Mouse (Mus musculus): Measurements from ENCODE around the gene Pcid2. TPM values are rescaled to one million over a fixed set of nuclear protein-coding genes. Genes with fewer than 3 reads are reported as not detected.

Gene Pcid2
- total RNA-seq, 2 experiments from 2014 or later = 27.8 to 30.7 TPM

- no peak for TF ChIP-seq CTCF (IDR thresholded peaks at IDR 0.05)
- H3K4me3 ChIP-seq = no peak overlapping the region
- no peak for DNase-seq (ENCODE audit: extremely low spot score in 1 of 2, low spot score in 2 of 2)
- no peak overlapping the region for H3K27ac ChIP-seq
- intact Hi-C loops (cut with DNase I) = no loop called here
These were observed 30.2 kb downstream of the Pcid2 start for GRCm38 (mm10) chr8:13075044-13075443.

DNA sequence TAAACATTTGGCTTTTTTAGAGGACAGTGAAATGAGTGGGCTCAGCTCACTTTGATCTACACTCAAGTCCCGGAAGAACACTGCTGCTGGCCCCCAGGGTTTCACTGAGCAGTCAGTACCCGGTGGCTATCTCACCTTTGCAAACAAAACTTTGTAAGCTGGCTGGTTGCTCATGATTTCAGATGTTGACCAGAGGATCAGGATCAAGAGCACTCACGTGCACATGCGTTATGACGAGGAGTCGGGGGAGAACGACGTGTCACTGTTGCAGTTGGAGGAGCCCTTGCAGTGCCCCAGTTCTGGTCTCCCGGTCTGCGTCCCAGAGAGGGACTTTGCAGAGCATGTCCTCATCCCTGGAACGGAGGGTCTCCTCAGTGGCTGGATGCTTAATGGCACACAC is 32.0 kb downstream of the Pcid2 start:
- Histone ChIP-seq H3K4me3 (no peak overlapping the region), H3K27ac (no peak overlapping the region)
- no peak for TF ChIP-seq CTCF (IDR thresholded peaks at IDR 0.05)
- intact Hi-C loops (cut with DNase I) = no loop called here
- DNase-seq (ENCODE audit: extremely low spot score in 1 of 2, low spot score in 2 of 2) = no peak

GRCm38 (mm10) chr8:13063112-13063511 is 42.1 kb downstream of the Pcid2 start:
- no peak for TF ChIP-seq CTCF (IDR thresholded peaks at IDR 0.05)
- no peak for DNase-seq (ENCODE audit: extremely low spot score in 1 of 2, low spot score in 2 of 2)
- H3K4me3 ChIP-seq = no peak overlapping the region
- intact Hi-C loops (cut with DNase I) = no loop called here
- no peak overlapping the region for H3K27ac ChIP-seq

DNA sequence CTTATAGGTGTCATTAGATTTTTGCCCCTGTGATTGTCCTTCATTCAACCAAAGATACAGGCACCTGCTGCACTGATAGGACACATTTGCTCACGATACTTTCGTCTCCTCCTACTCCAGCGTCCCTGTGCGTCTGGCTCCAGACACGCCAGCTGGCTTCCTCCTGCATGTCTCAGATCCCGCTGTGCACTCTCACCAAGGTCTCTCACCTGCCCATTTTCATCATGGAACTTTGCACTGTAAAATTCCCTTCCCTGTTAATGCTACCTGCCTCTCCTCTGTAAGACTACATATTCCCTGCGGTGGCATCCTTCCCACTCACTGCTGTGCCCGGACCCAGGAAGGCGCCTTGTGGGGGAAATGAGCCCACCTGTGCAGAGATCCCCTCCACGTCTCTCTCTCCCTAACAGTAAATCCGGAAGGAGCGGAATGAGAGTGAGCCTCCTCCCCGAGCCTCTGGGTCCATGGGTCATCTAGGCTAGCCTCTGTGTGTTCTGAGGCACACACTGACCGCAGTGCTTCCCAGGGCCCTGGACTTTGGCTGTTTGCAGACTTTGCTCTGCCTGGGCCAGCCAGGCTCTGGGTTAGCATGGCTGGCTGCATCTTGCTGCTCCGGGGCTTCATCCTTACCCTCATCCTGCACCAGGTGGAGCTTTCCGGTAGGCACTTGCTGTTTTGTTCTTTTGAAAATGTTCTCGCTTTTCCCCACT is 44.7 kb downstream of the Pcid2 start, which contains the start of gene Proz:
Gene Proz (plus strand): TSS at position 474 of the 710 bp plus-strand sequence.
- H3K27ac ChIP-seq = no peak within 1 kb of the TSS
- no peak for TF ChIP-seq CTCF (IDR thresholded peaks at IDR 0.05)
- DNase-seq (ENCODE audit: extremely low spot score in 1 of 2, low spot score in 2 of 2) = no peak
- H3K4me3 ChIP-seq = no peak within 1 kb of the TSS
- intact Hi-C loops (cut with DNase I) = no loop called here

DNA sequence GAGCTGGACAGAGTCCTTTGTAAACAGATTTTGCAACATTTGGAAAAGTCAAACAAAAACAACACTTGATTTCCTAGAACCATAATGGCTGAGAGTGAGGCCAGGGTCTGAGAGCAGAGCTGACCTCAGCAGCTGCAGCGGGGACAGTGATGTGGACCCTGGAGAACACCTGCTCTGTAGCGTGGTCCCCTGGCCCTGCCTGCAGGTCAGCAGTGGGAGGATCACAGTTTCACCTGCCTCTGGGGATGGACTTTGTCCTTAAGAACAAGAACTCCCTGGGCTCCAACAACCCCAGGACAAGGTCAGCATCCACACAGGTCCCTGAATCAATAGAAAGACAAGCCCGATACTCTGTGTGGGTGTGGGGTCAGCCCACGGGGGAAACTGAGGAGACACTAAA is 47.9 kb downstream of the Pcid2 start:
- TF ChIP-seq CTCF (IDR thresholded peaks at IDR 0.05) = no peak
- H3K27ac ChIP-seq = no peak overlapping the region
- intact Hi-C loops (cut with DNase I) = no loop called here
- no peak for DNase-seq (ENCODE audit: extremely low spot score in 1 of 2, low spot score in 2 of 2)
- H3K4me3 ChIP-seq = no peak overlapping the region

DNA sequence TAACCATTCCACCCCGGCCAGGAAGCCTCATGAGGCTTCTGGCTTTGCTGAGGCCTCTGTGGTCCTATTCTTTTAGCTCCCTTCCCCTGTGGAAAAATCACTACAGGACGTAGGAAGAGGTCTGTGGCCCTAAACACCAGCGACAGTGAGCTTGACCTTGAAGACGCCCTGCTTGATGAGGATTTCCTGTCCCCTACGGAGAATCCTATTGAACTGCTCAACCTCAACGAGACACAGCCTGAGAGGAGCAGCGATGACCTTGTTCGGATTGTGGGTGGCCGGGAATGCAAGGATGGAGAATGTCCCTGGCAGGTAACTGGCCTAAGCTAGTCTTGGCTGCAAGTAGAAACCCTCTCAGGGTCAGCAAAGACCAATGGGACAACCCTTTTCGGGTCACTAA is 54.7 kb downstream of the Pcid2 start:
- no peak for TF ChIP-seq CTCF (IDR thresholded peaks at IDR 0.05)
- H3K4me3 ChIP-seq = no peak overlapping the region
- intact Hi-C loops (cut with DNase I) = no loop called here
- no peak for DNase-seq (ENCODE audit: extremely low spot score in 1 of 2, low spot score in 2 of 2)
- H3K27ac ChIP-seq = no peak overlapping the region

GRCm38 (mm10) chr8:13047652-13048051 is 57.6 kb downstream of the Pcid2 start:
- no peak for DNase-seq (ENCODE audit: extremely low spot score in 1 of 2, low spot score in 2 of 2)
- Histone ChIP-seq H3K4me3 (no peak overlapping the region), H3K27ac (no peak overlapping the region)
- TF ChIP-seq CTCF (IDR thresholded peaks at IDR 0.05) = no peak
- intact Hi-C loops (cut with DNase I) = no loop called here

GRCm38 (mm10) chr8:13041459-13041858 is 63.8 kb downstream of the Pcid2 start:
- H3K27ac ChIP-seq = no peak overlapping the region
- H3K4me3 ChIP-seq = no peak overlapping the region
- no peak for TF ChIP-seq CTCF (IDR thresholded peaks at IDR 0.05)
- intact Hi-C loops (cut with DNase I) = no loop called here
- no peak for DNase-seq (ENCODE audit: extremely low spot score in 1 of 2, low spot score in 2 of 2)

DNA sequence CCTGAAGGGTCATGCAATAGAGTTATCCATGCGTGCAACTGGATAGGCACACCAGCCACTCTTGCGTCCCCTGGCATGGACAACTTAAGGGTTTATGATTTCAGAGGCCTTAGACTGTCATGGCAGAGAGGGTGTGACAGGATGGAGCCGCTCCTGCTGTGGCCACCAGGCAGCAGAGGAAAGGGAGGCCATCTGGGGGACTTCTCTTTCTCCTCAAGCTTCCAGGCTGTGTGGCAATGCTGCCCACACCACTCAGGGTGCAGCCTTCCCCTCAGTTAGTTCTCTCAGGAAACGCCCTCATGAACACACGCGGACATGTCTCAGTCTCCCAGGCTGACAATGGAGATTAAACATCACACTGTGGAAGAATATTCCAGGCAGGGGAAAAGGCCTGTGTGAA is 66.2 kb downstream of the Pcid2 start:
- TF ChIP-seq CTCF (IDR thresholded peaks at IDR 0.05) = no peak
- no peak overlapping the region for H3K4me3 ChIP-seq
- DNase-seq (ENCODE audit: extremely low spot score in 1 of 2, low spot score in 2 of 2) = no peak
- intact Hi-C loops (cut with DNase I) = no loop called here
- H3K27ac ChIP-seq = no peak overlapping the region

DNA sequence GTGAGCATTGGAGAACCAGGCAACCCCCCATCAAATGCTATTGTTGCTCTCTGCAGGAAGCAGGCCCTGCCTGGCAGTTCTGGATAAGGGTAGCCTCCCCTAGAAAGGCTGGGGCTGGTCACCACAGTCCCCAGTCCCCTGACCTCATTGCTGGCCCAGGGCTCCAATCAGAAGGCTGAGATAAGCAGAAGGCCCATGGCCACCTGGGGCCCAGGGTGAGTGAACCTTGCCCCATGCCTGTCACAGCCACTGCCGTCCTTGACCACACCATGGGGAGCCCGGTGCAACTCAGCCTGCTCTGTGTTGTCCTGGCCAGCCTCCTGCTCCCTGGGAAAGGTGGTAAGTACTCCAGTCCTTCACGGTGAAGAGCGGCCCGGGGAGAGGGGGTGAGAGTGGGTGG is 67.7 kb downstream of the Pcid2 start:
- intact Hi-C loops (cut with DNase I) = no loop called here
- no peak for DNase-seq (ENCODE audit: extremely low spot score in 1 of 2, low spot score in 2 of 2)
- Histone ChIP-seq H3K4me3 (no peak overlapping the region), H3K27ac (no peak overlapping the region)
- no peak for TF ChIP-seq CTCF (IDR thresholded peaks at IDR 0.05)

DNA sequence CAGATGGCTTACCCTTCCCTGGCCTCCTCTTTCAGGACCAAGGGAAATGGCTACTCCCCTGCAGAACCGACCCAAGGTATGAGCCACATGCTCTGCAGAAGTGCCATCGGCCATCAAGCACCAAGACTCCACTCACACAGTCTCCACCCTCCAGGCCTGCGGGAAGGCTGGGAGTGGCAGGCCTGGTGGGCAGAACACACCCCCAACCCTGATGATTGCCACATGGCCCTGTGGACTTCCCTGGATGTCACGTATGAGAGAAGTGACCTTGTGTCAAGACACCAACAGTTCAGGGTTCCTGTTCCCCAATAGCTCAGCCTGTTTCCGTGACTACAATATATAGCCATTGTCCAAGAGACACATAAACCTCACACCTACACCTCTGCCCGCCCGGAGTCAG is 68.2 kb downstream of the Pcid2 start, which contains the start of gene F10:
Gene F10 (plus strand): TSS at position 294 of the 400 bp plus-strand sequence.
- Histone ChIP-seq H3K4me3 (no peak within 1 kb of the TSS), H3K27ac (no peak within 1 kb of the TSS)
- no peak for TF ChIP-seq CTCF (IDR thresholded peaks at IDR 0.05)
- DNase-seq (ENCODE audit: extremely low spot score in 1 of 2, low spot score in 2 of 2) = no peak
- intact Hi-C loops (cut with DNase I) = no loop called here

GRCm38 (mm10) chr8:13036346-13036812 is 68.9 kb downstream of the Pcid2 start:
- DNase-seq (ENCODE audit: extremely low spot score in 1 of 2, low spot score in 2 of 2) = peak in 1 of 2 experiments; percentile 35
- H3K4me3 ChIP-seq = no peak overlapping the region
- no peak overlapping the region for H3K27ac ChIP-seq
- intact Hi-C loops (cut with DNase I) = no loop called here
- TF ChIP-seq CTCF (IDR thresholded peaks at IDR 0.05) = no peak

DNA sequence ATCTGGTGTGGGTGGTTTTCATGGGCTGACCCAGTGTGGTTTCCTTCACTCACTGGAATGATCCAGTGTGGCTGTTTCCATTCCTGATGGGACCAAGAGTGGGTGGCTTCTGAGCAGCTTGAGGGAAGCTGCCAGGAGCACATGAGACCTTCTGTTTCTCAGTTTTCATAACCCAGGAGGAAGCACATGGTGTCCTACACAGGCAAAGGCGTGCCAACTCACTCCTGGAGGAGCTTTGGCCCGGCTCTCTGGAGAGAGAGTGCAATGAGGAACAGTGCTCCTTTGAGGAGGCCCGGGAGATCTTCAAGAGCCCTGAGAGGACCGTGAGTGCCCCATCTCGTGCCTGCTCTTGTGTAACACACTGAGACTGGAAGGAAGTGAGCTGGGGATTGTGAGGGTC is 76.8 kb downstream of the Pcid2 start:
- intact Hi-C loops (cut with DNase I) = loop anchor here (1.0 kb wide), 1 partner anchor 77 kb away; the partner anchor contains the start of genes Cul4a and Pcid2
- Histone ChIP-seq H3K27ac (no peak overlapping the region), H3K4me3 (no peak overlapping the region)
- DNase-seq (ENCODE audit: extremely low spot score in 1 of 2, low spot score in 2 of 2) = peak; percentile 36 to 63
- TF ChIP-seq CTCF (IDR thresholded peaks at IDR 0.05) = no peak

Measured in left cerebral cortex, adult 2 months (tissue).